Mouse (Mus musculus) adipocyte (in vitro differentiated cells): Measurements from ENCODE around the gene Krt35.

Experiments
- DNase-seq: peaks from one replicate; pipeline ENCODE4 v3.0.0-alpha.2; 2016; ENCODE audit warnings: low spot score

Gene Krt35

DNA sequence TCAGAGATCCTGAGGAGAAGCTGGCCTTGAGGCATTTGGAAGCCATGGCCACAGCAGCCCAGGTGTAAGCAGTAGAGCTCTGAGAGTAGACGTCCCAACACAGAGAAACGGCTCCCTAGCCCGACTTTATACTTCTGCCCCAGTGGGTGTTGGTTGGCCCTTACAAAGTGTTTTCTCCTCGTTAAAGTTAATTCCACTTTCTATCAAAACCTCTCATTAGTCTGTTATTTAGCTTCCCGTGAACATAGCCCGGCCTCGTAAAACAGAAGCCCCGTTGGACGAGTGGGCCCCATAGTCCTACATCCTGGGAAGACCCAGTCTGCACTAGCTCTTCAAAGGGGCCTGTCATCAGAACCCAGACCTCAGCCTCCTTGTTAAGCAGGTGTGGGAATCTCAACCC lies at the start of gene Krt35:
Gene Krt35, minus strand, starts transcription at position 101 of the 400 bp plus-strand sequence.
- DNase-seq, result no peak

DNA sequence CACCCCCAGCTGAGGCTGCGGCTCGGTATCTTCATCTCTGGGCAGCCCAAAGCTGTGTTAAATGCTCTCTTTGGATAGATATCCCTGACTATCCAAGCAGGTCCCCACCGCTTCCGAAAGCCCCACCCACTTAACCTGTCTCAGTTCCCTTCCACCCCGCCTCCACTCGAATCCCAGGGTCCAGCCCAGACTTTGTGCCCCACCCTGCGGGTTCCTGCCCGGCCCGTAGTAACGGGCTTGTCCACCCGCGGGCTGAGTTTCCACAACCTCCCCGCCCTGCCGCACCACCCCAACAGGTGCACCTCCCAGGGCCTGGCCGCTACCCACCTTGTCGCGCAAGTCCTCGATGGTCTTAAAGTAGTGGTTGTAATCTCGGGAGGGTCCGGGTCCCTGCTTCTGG lies 49.1 kb upstream of the Krt35 start:
- no peak for DNase-seq

DNA sequence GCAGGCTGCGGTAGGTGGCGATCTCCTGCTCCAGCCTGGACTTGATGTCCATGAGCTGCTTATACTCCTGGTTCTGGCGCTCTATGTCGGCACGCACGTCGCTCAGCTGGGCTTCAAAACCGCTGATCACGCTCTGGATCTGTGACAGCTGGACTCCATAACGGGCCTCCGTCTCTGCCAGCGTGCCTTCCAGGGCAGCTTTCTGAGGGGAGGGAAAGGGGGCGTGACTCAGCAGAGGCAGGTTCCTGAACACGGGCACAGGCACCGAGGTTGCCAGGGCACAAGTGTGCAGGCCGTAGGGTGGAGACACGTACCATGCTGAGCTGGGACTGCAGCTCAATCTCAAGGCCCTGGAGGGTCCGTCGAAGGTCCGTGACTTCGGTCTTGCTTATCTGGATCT lies 44.9 kb upstream of the Krt35 start:
- DNase-seq, result no peak

DNA sequence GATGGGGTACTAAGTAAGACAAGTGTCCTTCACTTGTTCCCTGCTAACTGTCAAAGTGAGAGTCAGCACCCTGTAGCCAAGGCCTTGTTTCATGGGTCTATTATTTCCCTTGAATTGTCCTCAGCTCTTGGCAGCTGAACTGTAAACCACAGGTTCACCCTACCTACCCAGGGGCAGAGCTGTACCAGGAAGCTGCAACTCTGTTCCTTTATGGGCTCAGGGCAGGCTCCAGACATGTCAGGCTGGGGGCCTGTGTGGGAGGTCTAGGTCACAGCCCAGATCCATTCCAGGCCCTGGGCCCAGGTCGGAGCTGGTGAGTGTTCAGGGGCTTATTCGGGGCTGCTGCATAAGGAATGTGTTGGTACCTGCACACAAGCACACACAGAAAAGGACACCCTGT lies 43.4 kb upstream of the Krt35 start:
- DNase-seq, result no peak

DNA sequence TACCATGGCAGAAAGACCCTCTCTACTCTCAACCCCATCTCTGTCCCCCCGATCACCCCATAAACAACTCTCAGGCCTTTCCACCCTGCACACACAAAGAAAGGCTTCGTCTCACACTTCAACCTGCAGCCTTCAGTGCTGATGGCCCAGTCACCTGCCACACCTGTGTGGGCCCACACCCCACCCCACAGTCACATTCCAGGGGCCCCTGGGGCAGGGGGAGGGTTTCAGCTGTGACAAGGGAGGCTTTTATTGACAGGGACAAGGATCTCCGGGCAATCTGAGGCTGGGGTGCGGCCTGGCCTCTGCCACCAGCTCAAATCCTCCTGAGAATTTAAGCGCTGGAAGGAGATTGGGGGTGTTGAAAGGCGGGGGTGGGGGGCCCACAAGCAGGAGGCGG lies 42.8 kb upstream of the Krt35 start:
- DNase-seq, result no peak

DNA sequence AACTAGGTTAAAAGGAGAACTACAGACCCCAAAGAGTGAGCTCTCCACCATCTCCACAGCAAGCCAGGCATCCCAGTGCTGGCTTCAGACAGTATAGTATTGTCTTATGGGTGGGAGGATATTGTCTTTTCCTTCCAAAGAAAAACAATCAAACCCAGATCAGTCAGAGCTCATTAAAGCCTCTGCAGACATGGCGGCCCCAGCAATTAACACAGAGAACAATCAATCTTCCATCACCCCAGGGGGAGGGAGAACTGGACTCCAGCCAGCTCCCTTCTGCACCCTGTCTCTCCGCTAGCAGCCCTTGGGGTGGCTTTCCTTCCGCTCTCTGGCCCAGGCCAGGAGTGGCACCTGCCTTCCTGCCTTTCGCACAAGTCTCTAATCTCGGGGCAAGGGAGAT lies 41.7 kb upstream of the Krt35 start:
- DNase-seq, result no peak

DNA sequence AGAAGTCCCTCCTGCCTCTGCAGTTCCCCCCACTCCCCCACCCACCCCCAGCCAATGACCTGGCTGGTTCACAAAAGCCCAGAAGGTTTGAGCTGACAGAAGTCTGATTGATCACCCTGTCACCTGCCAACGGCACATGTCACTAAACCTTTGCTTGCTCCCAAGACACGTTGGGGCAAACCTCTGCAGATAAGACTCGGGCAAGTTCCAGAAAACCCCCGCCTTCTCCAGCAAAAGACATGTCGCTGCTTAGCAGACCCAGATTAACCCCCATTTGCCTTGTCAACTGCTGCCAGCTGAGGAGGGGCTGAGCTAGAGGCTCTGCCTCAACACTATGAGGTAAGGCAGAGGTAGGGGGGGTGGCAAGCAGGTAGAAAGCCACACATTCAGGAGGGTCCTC lies 40.5 kb upstream of the Krt35 start:
- no peak for DNase-seq

DNA sequence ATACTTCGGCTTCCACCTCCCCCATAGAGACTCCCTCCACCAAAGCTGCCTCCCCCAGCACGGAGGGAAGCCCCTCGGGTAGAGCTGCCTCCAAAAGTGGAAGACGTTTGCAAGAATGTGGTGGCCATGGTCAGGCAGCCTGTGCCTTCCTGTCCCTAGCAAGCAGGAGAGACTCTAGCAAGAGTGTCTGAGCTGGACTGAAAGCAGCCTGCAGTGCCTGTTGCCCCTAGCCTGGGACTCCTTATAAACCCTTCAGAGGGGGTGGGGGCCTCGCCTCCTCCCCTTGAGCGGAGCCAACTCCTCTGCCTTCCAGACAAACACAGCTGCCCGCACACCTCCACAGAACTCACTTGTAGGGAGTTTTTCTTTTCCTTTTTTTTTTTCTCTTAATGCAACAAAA lies 39.7 kb upstream of the Krt35 start, which contains the start of gene Krt15:
Gene Krt15, minus strand, starts transcription at position 198 of the 400 bp plus-strand sequence.
- DNase-seq, result no peak

DNA sequence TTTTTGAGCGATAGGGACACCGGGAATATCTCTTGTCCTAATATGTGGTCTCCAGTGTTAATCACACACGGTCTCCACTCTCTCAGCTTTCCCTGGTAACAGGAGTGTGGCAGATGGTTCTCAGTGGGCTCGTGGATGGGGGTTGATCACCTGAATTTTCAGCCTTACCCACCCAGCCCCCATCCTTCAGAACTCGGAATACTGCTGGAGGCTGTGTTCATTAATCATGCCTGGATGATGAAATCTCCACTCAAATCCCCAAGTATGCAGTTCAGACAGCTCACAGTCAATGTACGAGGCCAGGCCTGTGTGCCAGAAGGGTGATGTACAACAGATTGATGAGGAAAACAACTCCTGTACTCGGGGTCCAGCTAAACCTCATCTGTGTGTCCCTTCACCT lies 28.9 kb upstream of the Krt35 start:
- no peak for DNase-seq

DNA sequence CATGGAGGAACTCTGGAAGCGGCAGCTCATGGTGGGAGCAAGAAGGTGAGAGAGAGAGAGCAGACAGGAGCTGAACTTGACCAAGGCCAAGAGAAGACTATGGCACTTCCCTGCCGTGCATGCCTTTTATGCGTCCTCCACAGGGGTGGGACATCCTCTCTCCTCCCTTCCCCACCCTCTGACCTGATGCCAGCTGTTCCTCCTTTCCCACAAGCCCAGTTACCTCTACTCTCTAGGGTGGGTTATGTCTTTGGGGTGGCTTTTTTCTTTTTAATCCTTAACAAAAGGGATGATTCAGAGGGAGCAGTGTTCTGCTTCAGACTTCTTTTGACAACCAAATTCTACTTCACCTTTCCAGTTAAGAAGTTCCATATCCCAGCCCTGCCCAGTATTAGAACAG lies 25.4 kb upstream of the Krt35 start, which contains the start of gene Krt13:
Gene Krt13, minus strand, starts transcription at position 101 of the 400 bp plus-strand sequence.
- DNase-seq, result no peak

DNA sequence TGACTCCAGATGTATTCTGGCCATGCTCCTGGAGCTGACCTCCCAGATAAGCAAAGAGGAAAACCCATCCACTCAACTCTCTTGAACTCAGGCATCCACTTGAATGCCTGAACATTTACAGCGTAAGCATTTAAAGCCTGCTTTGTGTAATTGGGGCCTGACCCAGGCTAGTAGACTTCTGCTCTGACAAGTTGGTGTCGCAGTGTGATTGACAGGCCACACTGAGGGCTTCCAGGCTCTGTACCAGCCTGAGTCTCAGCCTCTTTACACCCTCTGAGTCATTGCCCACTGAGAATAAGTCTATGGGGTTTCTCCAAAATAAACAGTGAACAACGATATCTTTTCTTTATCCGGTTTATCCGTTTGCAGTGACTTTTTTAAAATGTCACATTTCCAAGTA lies 24.3 kb upstream of the Krt35 start:
- DNase-seq, result peak; percentile 54

DNA sequence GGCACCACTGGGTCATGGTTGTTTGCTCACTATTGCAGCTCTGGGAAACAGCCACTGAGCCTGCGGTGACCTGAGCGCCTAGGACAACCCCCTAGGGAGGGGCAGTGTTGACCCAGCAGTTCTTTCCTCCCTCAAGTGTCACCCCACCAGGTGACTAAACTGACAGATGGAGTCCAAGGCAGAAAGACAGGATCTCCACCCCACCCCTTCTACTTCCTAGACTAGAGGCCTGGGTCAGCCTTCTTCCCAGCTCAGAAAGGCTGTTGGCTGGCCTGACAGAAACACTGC lies 17.6 kb upstream of the Krt35 start:
- DNase-seq, result no peak

DNA sequence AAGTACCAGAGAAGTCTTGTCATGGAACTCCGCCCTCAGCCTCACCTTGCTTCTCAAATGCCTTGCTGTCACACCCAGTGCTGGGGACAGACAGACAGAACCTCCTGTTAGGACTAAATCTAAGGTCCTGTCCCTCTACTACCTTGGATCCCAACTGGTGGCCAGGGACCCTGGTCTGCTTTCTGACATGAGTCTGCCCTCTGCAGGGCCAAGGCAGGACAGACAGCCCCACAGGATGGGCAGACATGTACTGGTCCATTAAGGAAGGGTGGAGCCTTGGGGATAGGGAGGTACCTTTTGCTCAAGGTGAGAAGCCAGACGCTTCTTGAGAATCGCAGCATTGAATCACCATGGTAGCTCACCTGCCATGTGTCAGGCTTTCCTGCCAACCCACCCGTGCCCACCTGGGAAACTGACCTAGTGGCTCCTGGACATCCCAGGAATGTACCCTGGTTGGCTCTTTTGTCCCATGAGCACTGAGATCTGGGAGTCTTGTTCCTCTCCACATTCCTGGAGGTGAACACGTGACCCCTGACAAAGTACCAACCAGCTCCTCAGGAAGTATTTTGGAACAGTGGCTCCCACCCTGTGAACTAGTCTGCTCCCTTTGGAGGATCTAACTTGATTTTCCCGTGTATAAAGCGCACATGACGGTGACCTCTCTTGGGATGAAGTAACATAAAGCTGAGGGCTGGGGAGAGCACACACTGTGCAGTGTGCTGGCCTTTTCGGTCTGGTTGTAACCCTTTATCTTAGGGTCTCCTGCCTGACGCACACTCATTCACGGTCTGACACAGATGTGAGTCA lies 17.1 kb upstream of the Krt35 start:
- no peak for DNase-seq

DNA sequence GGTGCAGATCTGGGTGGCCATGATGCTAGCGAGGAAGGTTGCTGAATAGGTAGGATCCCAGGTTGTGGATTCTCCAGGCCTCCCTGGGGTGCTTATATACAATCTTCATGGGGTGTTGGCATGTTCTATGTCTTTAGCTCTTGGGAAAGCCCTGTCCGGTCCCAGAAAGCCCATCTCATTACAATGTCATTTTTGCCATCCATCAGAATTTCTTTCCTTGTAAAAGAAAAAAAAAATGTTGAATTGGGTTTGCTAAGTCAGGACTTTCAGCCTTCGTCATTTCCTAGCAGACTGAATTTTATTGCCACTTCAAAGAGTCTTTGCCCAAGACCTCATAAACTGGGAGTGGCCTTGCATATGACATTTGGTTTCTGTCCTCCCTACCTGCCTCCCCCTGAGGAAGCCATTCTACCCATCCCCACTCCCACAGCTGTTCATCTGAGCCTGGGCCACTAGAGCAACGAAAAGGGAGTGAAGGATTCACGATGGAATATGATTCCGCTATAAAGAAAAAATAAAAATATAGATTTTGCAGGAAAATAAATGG lies 9.6 kb upstream of the Krt35 start, which contains the start of gene Krt36:
Gene Krt36, minus strand, starts transcription at position 51 of the 547 bp plus-strand sequence.
- DNase-seq, result no peak

DNA sequence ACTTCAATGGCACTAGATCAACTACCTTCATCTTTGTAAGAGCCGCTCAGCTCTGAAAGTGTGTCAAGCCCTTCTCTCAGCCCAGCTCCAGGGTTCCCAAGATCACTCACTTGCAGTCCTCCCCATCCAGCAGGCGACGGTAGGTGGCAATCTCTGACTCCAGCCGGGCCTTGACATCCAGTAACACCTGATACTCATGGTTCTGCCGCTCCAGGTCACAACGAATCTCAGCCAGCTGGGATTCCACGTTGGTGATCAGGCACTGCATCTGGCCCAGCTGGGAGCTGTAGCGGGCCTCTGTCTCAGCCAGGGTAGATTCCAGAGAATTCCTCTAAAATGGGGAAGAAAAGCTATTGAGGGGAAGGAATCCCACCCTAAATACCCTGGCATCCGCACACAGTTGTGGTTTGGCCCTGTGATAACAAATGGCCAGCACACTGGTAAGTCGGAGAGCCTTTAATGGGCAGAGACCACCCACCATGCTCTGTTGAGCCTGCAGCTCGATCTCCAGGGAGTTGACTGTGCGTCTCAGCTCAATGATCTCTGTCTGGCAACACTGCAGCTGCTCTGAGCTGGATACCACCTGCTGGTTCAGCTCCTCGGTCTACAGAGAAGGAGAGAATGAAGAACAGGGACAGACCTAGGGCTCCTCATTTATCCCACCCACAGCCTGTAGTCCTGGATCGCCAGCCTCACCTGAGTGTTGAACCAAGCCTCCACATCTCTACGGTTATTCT lies 6.8 kb upstream of the Krt35 start:
- DNase-seq, result no peak

DNA sequence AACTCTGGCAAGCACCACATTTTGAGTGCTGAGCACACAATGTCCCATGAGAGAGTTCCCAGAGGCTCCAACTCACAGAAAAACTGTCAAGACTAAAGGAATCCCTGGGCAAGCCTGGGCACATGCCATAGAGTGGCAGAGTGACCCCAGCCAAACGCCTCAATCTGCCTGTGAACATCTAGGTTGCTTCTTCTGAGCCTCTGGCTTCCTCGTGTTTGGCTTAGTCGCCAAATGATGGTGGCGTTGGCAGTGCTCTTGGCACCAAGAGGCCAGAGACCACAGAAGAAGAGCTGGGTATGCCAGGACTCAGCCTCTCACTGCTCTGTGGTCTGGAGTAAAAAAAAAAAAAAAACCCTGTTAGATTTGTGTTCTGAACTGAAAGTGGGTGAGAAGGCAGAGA lies 4.3 kb upstream of the Krt35 start:
- DNase-seq, result peak; percentile 75

DNA sequence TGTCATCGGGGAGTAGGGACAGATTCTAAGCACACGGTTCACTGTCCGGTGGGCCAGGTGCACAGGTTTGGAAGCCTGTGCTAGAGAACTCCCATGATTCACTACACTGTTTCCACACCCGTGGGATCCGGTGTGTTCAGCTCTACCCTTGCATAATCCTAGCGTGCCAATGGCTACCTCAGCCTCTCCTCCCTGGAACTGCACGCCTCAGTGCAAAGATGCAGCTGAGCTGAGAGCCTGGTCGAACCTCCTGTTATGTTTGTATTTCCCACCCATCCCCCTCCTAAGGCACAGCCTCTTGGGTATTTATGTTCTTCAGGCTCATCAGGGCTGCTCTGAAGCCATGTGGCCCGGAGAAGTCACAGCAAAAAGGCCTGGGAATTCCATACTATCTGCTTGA lies 1.8 kb upstream of the Krt35 start:
- DNase-seq, result no peak

DNA sequence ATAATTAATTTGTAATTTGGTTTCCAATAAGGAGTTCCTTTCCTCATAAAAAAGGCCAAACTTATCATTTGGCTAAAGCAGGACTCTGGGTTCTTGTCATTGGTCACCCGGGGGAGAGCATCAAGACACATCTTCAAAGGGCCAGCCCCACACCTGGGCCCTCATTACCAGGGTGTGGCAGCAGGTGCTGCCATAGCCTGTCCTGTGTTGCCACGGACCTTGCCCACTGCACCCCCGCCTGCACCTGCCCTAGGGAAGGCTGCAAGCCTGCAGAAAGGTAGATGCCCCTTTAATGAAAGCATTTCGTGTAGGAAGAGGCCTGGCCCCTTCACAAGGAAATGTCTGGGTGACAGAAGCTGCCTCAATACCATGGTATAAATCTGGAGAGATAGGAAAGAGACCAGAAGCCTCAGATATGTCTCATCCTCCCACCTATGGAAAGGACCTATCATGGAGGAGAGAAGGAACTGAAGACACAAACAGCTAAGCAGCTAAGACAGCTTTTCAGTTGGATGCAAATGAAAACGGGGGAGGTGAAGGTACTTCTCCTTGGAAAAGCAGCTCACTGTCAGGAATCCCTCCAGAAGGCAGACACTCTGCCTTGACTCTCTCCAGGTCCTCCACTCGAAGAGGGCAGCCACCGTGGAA lies 7.5 kb downstream of the Krt35 start:
- no peak for DNase-seq

DNA sequence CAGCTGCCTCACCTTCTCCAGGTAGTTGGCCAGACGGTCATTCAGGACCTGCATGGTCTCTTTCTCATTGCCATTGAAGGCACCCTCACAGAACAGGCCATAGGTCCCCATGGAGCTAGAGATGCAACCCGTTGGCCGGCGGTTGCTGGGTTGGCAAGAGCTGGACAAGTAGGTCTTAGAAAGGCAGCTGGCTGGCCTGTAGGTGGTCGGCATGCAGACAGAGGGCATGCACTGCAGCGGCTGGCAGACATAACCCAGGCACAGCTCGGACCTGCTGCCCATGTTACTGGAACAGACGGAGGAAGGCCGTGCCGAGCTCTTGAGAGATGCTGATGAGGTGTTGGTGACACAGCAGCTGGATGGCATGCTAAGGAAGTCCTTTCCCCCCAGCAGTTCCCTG lies 8.2 kb downstream of the Krt35 start, which contains the start of gene Krt32:
Gene Krt32, minus strand, starts transcription at position 366 of the 400 bp plus-strand sequence.
- DNase-seq, result no peak

DNA sequence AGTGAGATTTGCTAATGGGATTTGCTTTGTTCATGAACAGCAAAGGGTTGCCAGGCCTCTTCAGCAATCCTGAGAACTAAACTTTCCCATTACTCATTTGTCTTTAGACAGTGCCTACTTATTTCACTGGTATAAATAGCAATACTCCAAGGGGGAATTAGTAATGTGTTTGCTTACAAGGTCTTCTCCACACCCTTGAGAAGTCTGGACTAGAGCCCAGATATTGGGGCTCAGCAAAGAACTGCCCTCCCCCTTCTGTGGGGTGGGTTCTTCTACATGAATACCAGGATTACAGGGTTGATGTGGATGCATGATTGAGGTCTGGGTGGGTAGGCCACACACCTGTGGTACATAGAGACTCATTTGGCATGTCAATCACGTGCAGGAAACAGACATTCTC lies 22.2 kb downstream of the Krt35 start:
- DNase-seq, result peak; percentile 6

DNA sequence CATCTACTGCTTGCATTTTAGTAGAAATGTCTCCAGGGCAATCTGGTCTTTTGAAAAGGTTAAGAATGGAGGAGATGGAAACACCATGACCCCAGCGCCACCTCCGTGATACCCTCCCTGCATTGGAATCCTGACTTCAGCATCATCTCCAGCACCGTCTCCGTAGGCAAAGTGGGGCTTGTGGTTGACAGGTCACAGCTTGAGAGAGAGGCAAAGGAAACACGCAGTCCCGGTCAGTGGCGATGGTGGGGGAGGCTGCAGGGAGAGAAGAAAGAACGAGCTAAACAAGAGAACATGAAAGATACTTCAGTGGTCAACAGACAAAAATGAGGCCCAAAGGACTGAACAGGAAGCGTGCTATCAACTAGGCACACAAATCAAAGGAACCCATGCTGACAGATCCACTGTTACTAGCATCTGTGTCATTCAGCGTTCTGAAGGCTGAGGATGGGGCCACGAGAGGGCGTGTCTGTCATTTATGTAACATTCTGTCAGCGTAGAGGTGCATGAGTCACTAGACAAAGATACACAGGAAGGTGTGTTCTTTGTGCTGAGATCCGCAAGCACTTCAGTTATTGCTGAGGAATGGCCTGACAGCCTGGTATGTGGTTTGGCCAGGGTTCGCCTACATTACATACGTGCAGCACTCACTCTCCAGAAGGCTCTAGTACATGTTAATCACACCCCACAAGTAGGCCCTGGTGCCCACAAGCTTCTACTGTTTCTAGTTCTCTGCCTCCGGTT lies 28.6 kb downstream of the Krt35 start:
- no peak for DNase-seq
